ENCODE assay signal across 18 mouse cellular contexts in genomic region chr9:124125576-124125975, GRCm38 (mm10). TPM values are rescaled to one million over a fixed set of nuclear protein-coding genes. Genes with fewer than 3 reads are reported as not detected.
DNase-seq lines count a peak whose midpoint lies in the region; ATAC-seq and TF ChIP-seq lines count a peak whose summit lies in the region.
"Had no signal": no experiment of that assay in that cellular context is flagged by ENCODE, and none has a peak within 500 bp of the region (broad histone marks: within the 10 kb centered on the region; RNA-seq: fewer than 3 reads in every experiment).

No protein-coding gene starts in this region.

- WGBS in kidney, adult 2 months = 81% methylated on average over 11 of the region's 11 CpGs

- no peak overlapping the region for H3K27ac ChIP-seq in kidney, adult 2 months (ENCODE audit: insufficient read depth, low read depth, low read length)
- peak overlapping the region; percentile 98 for H3K27ac ChIP-seq in bone marrow macrophage, adult 2 months (ENCODE audit: insufficient read depth, low read depth, low read length)
- H3K27ac ChIP-seq: hindbrain, embryonic 12.5 days; limb, embryonic 10.5 days; liver, embryonic 14.5 days; neural tube, embryonic 12.5 days had no signal

- H3K36me3 ChIP-seq in kidney, adult 2 months (ENCODE audit: control insufficient read depth, insufficient read depth, low read length) = no peaks in the 10 kb centered on the region
- H3K36me3 ChIP-seq: hindbrain, embryonic 12.5 days; limb, embryonic 10.5 days; neural tube, embryonic 12.5 days had no signal

- no peaks in the 10 kb centered on the region for H3K27me3 ChIP-seq in kidney, adult 2 months (replicated peaks; ENCODE audit: control insufficient read depth, insufficient read depth, low read length)
- H3K27me3 ChIP-seq: hindbrain, embryonic 12.5 days; neural tube, embryonic 12.5 days had no signal

- TF ChIP-seq CTCF in kidney, adult 2 months (conservative IDR thresholded peaks at IDR 0.05; ENCODE audit: insufficient read depth, insufficient read length, low read depth, low read length) = no peak
- no peak for TF ChIP-seq CTCF in bone marrow macrophage, adult 2 months (IDR thresholded peaks at IDR 0.05; ENCODE audit: low read depth, low read length)

- TF ChIP-seq POLR2A in kidney, adult 2 months (IDR thresholded peaks at IDR 0.05; ENCODE audit: low read depth, low read length) = no peak
- TF ChIP-seq POLR2A in bone marrow macrophage, adult 2 months (IDR thresholded peaks at IDR 0.05; ENCODE audit: borderline replicate concordance, low read depth, low read length) = no peak

- DNase-seq in kidney, adult 2 months = peak; percentile 7
- no peak for DNase-seq in kidney, postnatal 10 days
- peak; percentile 23 for DNase-seq in lung, postnatal 36 days
- no peak for DNase-seq in lung, postnatal 14 days
- no peak for DNase-seq in MN1 (ENCODE audit: low spot score)
- no peak for DNase-seq in ovary, postnatal 10 days (ENCODE audit: low spot score)
- DNase-seq: cerebellum, adult 8-10 months; kidney, adult 9 months; right cerebral cortex, adult 18-20 months; thymus, postnatal 36 days had no signal

- ATAC-seq in monocyte, adult 5-6 weeks (replicated peaks; ENCODE audit: insufficient number of reproducible peaks, low FRiP score, low TSS enrichment, poor library complexity, severe bottlenecking) = peak; percentile 63

- H3K4me1 ChIP-seq in kidney, adult 2 months (ENCODE audit: control insufficient read depth, insufficient read depth, low read length) = no peaks in the 10 kb centered on the region
- H3K4me1 ChIP-seq in bone marrow macrophage, adult 2 months (ENCODE audit: control insufficient read depth, insufficient read depth, low read length) = peaks cover 30% of the 10 kb centered on the region
- H3K4me1 ChIP-seq: hindbrain, embryonic 12.5 days; limb, embryonic 10.5 days; neural tube, embryonic 12.5 days had no signal

- H3K4me3 ChIP-seq in kidney, adult 2 months (ENCODE audit: insufficient read depth, low read depth, low read length) = no peak overlapping the region
- no peak overlapping the region for H3K4me3 ChIP-seq in bone marrow macrophage, adult 2 months (ENCODE audit: insufficient read depth, low read length)
- H3K4me3 ChIP-seq: hindbrain, embryonic 12.5 days; left cerebral cortex, adult 2 months; limb, embryonic 10.5 days; neural tube, embryonic 12.5 days had no signal

RNA-seq across cellular contexts. Expression of gene Ccr5, which starts 4.2 kb away (rescaled TPM):
- polyA plus RNA-seq in kidney, adult 2 months (2012; rRNA removed) = 0.88 and 1.3 TPM in 2 replicates
- polyA plus RNA-seq in bone marrow macrophage, adult 2 months (2012; ENCODE audit: insufficient read depth, insufficient read length, missing spikeins) = 370 and 381 TPM in 2 replicates
- total RNA-seq in monocyte, adult 5-6 weeks (2017) = 16.7 to 74.3 TPM (median 20.7 TPM) in 3 replicates
- total RNA-seq: ES-E14 had no signal

RNA-seq across cellular contexts. Expression of gene Ccr2, which starts 23.8 kb away (rescaled TPM):
- polyA plus RNA-seq in kidney, adult 2 months (2012; rRNA removed) = 1.4 and 2.1 TPM in 2 replicates
- 126 and 129 TPM in 2 replicates for polyA plus RNA-seq in bone marrow macrophage, adult 2 months (2012; ENCODE audit: insufficient read depth, insufficient read length, missing spikeins)
- 260 to 312 TPM (median 269 TPM) in 3 replicates for total RNA-seq in monocyte, adult 5-6 weeks (2017)
- total RNA-seq: ES-E14 had no signal

Comparison
In these comparisons a context has a peak if more than half of its experiments do, and no peak if none do; other contexts are left out.
1. DNase-seq: peak in kidney, adult 2 months (single experiment) and lung, postnatal 36 days (single experiment); none in kidney, postnatal 10 days (single experiment), lung, postnatal 14 days (single experiment), MN1 (single experiment) and ovary, postnatal 10 days (single experiment).
2. RNA of gene Ccr5, which starts 4.2 kb away (polyA plus RNA-seq): 370 to 381 TPM in bone marrow macrophage, adult 2 months; 0.88 to 1.3 TPM in kidney, adult 2 months; every median in the first group is over 100 times any median in the second.
3. RNA of gene Ccr2, which starts 23.8 kb away (polyA plus RNA-seq): 126 to 129 TPM in bone marrow macrophage, adult 2 months; 1.4 to 2.1 TPM in kidney, adult 2 months; every median in the first group is over 10 times any median in the second.